Mouse (Mus musculus) left cerebral cortex, postnatal 4 days (tissue): ENCODE measurements around the gene Fam8a1. TPM values are rescaled to one million over a fixed set of nuclear protein-coding genes. Genes with fewer than 3 reads are reported as not detected.

Source experiments
- total RNA-seq, 2 experiments: library from RNA; stranded (reverse); gene quantifications; 2 replicates each; pipeline ENCODE4 v1.2.3; 2021

Gene Fam8a1
- total RNA-seq, 2 experiments from 2014 or later: 71.4 to 75.7 TPM

Other genes starting within 250 kb of the Fam8a1 start
- gene Cap2, start 167.7 kb upstream of the Fam8a1 start, total RNA-seq: 10 to 100 TPM; 23.1 to 23.6 TPM
- gene Nup153, start 58.4 kb downstream of the Fam8a1 start, total RNA-seq: 10 to 100 TPM; 87.6 to 88.3 TPM